Mouse (Mus musculus) bone marrow, adult 2 months (tissue): Measurements from ENCODE around the gene Atg4b. TPM values are rescaled to one million over a fixed set of nuclear protein-coding genes. Genes with fewer than 3 reads are reported as not detected.

Source experiments
- H3K27ac ChIP-seq: fragments of 200-500 bp; 2 replicates; pipeline ENCODE4 v1.5.1; 2012; ENCODE audit warnings: low read depth, mild to moderate bottlenecking, control low read depth, inconsistent platforms, low read length; ENCODE audit not compliant: control insufficient read depth, poor library complexity, insufficient read depth
- H3K4me1 ChIP-seq: fragments of 200-500 bp; 2 replicates; pipeline ENCODE4 v1.6.1; 2011; ENCODE audit warnings: low read length; ENCODE audit not compliant: control insufficient read depth, insufficient read depth
- H3K4me3 ChIP-seq: fragments of 200-500 bp; replicated peaks from 2 replicates; pipeline ENCODE3; 2011; ENCODE audit warnings: mild to moderate bottlenecking, low read depth, low read length, control low read depth; ENCODE audit not compliant: control insufficient read depth
- CTCF ChIP-seq: fragments of 200-500 bp; IDR thresholded peaks from 2 replicates; pipeline ENCODE4 v1.5.1; 2011; ENCODE audit warnings: low read length, control low read depth; ENCODE audit not compliant: control insufficient read depth, insufficient read depth
- POLR2A ChIP-seq: fragments of 200-500 bp; IDR thresholded peaks from 2 replicates; pipeline ENCODE4 v1.6.1; 2011; ENCODE audit warnings: low read depth, mild to moderate bottlenecking, control low read depth, low read length, borderline replicate concordance; ENCODE audit not compliant: control insufficient read depth
- WGBS: fragments of 180-500 bp; shearing (Covaris S2); methylation state at CpG from one replicate; pipeline ENCODE4 v1.1.7; 2018; 5-methylcytosine and 5-hydroxymethylcytosine counted together
- polyA plus RNA-seq: library from polyadenylated mRNA; stranded (reverse); fragments of >200 nt; gene quantifications from 2 replicates; pipeline ENCODE4 v1.2.4, GENCODE M21; 2011; ENCODE audit warnings: low replicate concordance; ENCODE audit not compliant: missing spikeins, insufficient read depth, insufficient read length

The Atg4b gene
- polyA plus RNA-seq, 1 experiment: 56.8 TPM

GRCm38 (mm10) chr1:93801741-93802238 is 50.5 kb downstream of the Atg4b start, which contains the start of gene Dtymk:
Gene Dtymk (minus strand): TSS chr1:93801934.
- H3K4me1 ChIP-seq: peaks cover 7% of the 10 kb centered on the region
- under 1% methylated on average over 42 of the region's 42 CpGs for WGBS
- H3K4me3 ChIP-seq: peak within 1 kb of the TSS; percentile 96
- peak; percentile 87 for TF ChIP-seq POLR2A
- no peak; the same call in 1 of the 2 replicates for TF ChIP-seq CTCF
- peak within 1 kb of the TSS; percentile 61 for H3K27ac ChIP-seq

- no peak for TF ChIP-seq CTCF
- no peak for TF ChIP-seq POLR2A
- WGBS: 52% methylated on average over 5 of the region's 5 CpGs
- Histone ChIP-seq H3K4me1 (peaks cover 7% of the 10 kb centered on the region), H3K4me3 (no peak overlapping the region), H3K27ac (no peak overlapping the region; the same call in 1 of the 2 replicates)
Observed at GRCm38 (mm10) chr1:93802771-93803170, 51.5 kb downstream of the Atg4b start.

- peaks cover 7% of the 10 kb centered on the region for H3K4me1 ChIP-seq
- peak within 1 kb of the TSS; percentile 97 for H3K4me3 ChIP-seq
- peak; percentile 91 for TF ChIP-seq POLR2A
- TF ChIP-seq CTCF: peak; percentile 94
- WGBS: under 1% methylated on average over 94 of the region's 94 CpGs
- H3K27ac ChIP-seq: peak within 1 kb of the TSS; percentile 99
Observed at GRCm38 (mm10) chr1:93803556-93804507, 52.5 kb downstream of the Atg4b start, which contains the start of gene Ing5. Gene Ing5 (plus strand): TSS chr1:93803965.

GRCm38 (mm10) chr1:93804818-93805217 is 53.5 kb downstream of the Atg4b start:
- no peak for TF ChIP-seq CTCF
- peak overlapping the region; percentile 97 for H3K4me3 ChIP-seq
- peaks cover 6% of the 10 kb centered on the region for H3K4me1 ChIP-seq
- 54% methylated on average over 4 of the region's 4 CpGs for WGBS
- peak overlapping the region; percentile 99 for H3K27ac ChIP-seq

GRCm38 (mm10) chr1:93805221-93805951 is 54.1 kb downstream of the Atg4b start:
- H3K27ac ChIP-seq: peak overlapping the region; percentile 32
- WGBS: 52% methylated on average over 5 of the region's 5 CpGs
- TF ChIP-seq CTCF: no peak
- TF ChIP-seq POLR2A: no peak
- peaks cover 6% of the 10 kb centered on the region for H3K4me1 ChIP-seq
- H3K4me3 ChIP-seq: no peak overlapping the region

GRCm38 (mm10) chr1:93808871-93809270 is 57.6 kb downstream of the Atg4b start:
- WGBS: 90% methylated on average over 4 of the region's 4 CpGs
- Histone ChIP-seq H3K4me1 (peaks cover 5% of the 10 kb centered on the region), H3K27ac (no peak overlapping the region), H3K4me3 (no peak overlapping the region)
- TF ChIP-seq POLR2A: no peak
- TF ChIP-seq CTCF: no peak

GRCm38 (mm10) chr1:93810011-93810410 is 58.7 kb downstream of the Atg4b start:
- Histone ChIP-seq H3K4me3 (no peak overlapping the region), H3K4me1 (peaks cover 3% of the 10 kb centered on the region; the same call in 1 of the 2 replicates), H3K27ac (no peak overlapping the region)
- no peak for TF ChIP-seq POLR2A
- TF ChIP-seq CTCF: no peak
- WGBS: 89% methylated on average over 3 of the region's 3 CpGs
